Mouse (Mus musculus) left cerebral cortex, postnatal 36 days (tissue): ENCODE results near the gene Astn1. TPM values are rescaled to one million over a fixed set of nuclear protein-coding genes. Genes with fewer than 3 reads are reported as not detected.

Source experiments
- DNase-seq, 2 experiments: peaks; one replicate each; pipeline ENCODE4 v3.0.0; 2021 to 2022; ENCODE audit warnings: low spot score in 2 of 2, mixed read lengths in 1 of 2
- intact Hi-C: fragments of 180-260 bp; cut with DNase I; formaldehyde crosslinking; loops from one replicate; pipeline ENCODE4 v1.15.1; 2025
- total RNA-seq, 2 experiments: library from RNA; stranded (reverse); gene quantifications; 2 replicates each; pipeline ENCODE4 v1.2.3; 2021

Astn1 gene
- total RNA-seq: 100 to 1,000 TPM; 181 to 192 TPM

DNA sequence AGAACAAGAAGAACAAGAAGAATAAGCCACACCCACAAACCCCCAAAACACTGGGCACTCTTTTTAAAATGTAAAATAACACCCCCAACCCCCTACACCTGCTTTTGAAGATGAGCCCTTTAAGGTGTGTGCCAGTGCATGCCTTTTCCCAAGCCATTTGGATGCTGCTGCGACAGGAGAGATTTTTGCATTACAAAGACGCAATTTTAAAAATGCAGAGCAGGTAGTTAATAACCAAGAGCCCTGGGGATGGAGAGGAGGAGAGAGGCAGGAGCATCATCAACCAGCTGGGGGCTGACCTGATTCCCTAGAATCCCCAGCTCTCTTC lies at the start of gene Astn1:
Gene Astn1 (plus strand): TSS at position 310 of the 328 bp plus-strand sequence.
- DNase-seq: no peak
- intact Hi-C loops: no loop called here

DNA sequence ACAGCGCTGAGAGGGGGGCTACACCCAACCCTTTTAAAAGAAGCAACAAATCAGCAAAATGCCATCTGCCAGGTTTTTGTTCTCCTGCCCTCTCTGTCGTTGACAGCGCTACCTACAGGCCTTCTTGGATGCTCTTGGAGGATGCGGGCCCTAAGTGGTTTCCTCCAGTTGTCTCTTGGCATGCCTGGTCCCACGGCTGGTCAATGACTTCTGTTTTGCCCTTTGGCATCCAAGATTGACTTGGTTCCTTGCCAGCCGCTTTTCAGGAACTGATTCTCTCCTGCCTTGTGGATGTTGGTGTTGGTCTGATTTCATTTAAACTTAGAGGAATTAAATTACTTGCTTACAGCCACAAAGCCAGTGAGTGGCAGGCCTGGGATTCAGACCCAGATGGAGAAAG lies 38.7 kb upstream of the Astn1 start:
- intact Hi-C loops: no loop called here
- DNase-seq: no peak

DNA sequence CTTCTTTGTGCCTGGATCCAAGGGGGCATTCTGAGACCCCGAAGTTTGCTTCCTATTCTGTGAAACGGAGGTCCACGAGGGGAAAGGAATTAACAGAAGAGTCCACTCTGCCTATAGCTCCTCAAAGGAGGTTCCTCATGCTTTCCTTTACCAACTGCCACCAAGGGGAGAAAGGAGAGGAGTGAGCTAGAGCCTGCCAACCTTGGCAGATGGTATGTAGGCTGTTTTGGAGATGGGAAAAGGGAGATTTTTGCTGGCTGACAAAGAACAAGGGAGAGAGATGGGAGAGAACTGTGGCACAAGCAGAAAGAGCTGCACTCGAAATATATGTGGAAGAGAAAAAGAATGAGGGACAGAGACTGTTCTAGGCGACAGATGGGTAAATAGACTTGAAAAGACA lies 33.9 kb upstream of the Astn1 start:
- intact Hi-C loops: no loop called here
- peak; percentile 71 to 74 for DNase-seq

DNA sequence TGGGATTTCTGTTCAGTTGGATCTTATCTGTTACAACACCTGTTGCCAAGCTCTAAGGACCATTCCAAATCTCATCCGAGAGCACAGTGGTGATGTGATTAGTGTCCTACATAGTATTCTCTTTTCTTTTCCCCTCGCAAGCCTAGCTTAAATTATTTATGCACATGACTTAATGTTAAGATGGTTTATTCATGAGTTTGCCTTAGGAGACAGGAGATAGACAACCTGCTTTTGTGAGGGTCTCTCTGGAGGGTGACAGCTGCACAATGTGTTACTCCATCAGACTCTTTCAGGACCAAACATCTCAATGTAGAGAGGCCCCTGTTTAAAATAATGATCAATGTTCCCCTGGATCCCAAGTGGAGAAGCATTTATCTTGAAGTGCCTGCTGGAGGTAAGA lies 33.2 kb upstream of the Astn1 start:
- intact Hi-C loops: no loop called here

DNA sequence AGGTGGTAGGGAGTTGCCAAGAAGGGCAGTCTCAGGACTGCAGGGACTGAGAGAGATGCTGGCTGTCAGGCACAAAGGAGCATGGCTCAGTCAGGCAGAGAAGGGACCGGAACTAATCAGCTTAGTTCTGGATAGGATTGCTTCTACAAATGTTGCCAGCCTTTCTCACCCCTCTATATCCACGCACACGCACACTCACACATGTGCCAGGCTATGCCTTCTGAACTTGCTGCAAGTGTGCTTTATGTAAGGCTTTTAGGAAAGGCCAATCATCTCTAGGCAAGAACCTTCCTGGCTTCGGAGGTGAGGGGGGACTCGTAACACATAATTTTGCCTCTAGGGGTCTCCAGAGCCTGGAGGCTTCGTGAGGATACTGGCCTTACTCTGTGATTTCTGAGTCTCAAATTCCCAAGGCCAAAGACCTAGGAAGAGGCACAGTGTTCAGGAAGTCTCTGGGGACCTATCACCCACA lies 18.8 kb upstream of the Astn1 start:
- DNase-seq: no peak
- intact Hi-C loops: no loop called here

More for the DNA sequence above, 33.2 kb upstream of the Astn1 start:
- DNase-seq: no peak

DNA sequence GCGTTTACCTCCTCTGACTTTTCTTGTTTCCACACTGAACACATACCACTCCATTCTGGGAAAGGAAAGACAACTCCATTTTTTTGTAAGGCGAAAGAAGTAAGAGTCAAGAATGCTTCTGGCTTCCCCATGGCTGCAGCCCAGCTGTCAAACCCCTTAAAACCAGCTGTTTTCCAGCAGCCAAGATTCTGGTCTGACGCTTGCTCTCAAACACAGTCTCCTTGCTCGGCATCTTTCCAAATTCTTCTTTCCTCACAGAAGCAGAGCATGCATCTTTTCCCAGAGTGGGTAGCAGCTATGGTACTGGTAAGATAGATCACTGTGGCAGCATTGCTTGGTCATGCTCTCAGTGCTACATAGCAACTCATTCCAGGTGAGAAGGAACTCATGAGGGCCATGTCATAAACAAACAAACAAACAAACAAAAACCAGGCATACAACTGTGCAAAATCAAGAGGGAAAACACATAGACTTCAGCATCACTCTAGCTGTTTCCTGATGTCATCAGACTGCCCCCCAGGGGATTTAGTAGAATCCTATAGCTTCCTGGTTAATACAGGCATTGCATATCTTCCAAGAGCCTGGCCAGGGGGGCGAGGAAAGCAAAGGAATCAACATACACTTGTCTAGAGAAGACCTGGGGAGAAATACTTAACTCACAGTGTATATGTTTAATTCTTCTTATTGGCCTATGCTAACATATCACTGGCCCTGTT lies 8.3 kb upstream of the Astn1 start:
- DNase-seq: no peak
- intact Hi-C loops: loop anchor here (2.0 to 10.0 kb wide), 3 partner anchors 159 to 799 kb away; no protein-coding TSS in a partner anchor

DNA sequence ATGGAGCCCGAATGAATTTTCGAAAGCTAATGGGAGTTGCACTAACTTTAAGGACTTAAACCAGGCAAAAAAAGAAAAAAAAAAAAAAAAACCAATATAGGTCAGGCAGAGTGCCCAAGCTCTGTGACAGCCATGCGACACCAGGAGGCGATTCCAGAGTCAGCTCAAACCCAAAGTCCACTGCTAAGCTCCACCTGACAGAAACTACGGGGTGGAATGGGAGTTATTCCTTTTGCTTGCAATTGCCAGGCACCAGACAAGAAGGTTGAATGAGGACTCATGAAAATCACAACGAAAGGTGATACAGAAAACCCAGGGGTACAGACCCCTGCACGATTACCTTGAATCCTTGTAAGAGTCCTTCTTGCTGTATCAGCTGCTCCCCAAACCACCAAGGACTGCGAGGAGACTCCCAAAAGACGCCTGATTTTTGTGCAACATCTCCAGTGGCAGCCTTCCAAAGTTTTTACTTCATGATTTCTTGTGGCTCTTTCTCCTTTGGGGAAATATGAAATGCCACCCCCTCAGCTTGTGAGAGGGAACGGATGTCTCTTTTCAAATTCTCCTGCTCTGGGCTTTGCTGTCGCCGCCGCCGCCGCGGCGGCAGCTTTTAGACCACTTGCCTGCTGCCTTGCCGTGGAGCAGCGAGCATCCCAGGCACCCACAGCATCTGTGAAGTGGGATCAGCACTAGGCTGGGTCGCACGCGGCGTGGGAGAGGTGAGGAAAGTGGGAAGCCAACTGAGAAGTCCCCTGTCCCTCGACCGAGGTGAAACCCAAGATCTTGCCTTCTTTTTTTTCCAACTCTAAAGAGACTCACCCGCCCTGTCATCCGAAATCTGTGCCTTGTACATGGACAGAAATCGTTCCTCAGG lies 6.7 kb upstream of the Astn1 start:
- DNase-seq: peak; percentile 71 to 77
- intact Hi-C loops: loop anchor here (2.0 to 10.0 kb wide), 3 partner anchors 157 to 801 kb away; no protein-coding TSS in a partner anchor

DNA sequence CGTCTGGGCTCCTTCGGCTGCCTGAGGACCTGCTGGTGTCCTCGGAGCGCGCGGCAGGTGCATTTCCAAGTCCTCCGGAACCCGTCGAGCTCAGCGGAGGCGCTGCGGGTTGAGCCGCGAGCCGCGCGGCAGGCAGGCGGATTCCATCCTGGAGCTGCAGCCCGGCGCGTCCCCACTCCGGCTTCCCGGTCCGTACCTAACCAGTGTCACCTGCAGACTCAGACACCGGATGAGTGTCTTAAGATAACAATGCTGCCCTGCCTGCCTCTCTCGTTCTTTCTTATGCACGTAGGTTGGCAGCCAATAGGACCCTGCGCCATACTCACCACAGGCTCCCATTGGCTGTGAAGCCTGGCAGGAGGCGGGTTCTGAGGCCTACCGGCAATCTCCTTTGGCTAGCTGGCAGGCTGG lies 6.0 kb upstream of the Astn1 start, which contains the start of gene Brinp2:
Gene Brinp2 (minus strand): TSS at position 276 of the 411 bp plus-strand sequence.
- intact Hi-C loops: loop anchor here (5.0 to 10.0 kb wide), 2 partner anchors 296 to 801 kb away; no protein-coding TSS in a partner anchor
- peak; percentile 93 to 94 for DNase-seq

DNA sequence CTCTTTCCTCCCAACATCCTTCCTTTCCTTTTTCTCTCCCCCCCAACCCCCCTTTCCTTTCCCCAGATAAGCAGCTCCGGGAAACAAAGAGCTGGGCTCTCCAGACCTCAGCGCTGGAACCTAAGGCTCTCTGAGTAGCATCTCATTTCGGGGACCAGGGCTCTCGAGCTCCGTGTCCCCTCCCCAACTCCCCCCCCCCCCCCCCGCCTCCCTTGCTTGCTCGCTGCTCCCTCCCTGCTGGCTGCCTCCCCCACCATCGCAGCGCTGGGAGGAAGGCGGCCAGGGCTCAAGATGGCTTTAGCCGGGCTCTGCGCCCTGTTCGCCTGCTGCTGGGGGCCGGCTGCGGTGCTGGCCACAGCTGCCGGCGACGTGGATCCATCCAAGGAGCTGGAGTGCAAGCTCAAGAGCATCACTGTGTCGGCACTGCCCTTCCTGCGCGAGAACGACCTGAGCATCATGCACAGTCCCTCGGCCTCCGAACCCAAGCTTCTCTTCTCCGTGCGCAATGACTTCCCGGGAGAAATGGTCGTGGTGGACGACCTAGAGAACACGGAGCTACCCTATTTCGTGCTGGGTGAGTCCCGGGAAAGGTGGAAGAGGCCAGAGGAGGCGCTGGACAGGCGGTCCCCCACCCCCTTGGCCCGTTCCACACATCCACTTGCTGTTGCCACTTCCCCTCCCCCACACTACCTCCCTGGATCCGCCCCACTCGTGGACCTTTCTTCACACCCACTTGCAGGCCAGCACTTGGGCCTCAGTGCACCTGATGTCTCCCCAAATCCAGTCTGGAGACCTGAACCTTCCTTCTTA lies 424 bp downstream of the Astn1 start:
- intact Hi-C loops: no loop called here
- DNase-seq: peak; percentile 50 to 62

DNA sequence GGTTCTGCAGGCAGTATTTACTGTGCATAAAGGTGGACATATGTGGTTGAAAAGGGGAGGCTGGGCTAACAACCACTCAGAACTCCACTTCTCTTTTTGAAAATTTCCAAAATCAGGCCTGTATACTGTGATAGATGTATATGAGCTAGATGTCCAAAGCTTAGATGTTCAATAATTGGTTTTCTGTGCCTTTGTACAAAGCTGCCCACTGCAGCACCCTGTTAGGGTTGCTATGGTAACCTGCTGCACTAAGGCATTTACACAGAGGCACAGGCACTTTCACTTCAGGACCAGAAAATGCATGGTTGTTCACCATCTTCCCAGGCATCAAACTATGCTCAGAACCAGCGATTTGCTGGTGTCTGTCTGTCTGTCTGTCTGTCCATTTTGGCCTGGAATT lies 2.4 kb downstream of the Astn1 start:
- DNase-seq: no peak
- intact Hi-C loops: no loop called here

DNA sequence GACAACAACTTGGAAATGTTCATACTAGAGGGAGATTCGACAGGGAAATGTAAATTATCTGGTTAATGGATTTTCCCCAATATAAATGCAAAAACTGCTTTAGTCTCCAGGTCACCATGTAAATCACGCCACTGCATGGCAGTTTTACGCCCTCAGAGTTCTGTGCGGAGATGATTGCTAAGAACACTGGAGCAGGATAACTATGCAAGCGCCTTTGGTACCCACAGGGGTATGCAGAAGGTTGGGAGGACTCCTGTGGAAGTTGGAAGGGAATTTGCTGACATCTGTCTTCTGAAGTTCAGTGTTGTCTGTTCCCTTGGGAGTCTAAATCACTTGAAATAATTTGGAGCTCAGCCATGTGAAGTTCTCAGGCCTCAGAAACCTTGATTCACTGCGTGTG lies 20.2 kb downstream of the Astn1 start:
- intact Hi-C loops: no loop called here
- no peak for DNase-seq

DNA sequence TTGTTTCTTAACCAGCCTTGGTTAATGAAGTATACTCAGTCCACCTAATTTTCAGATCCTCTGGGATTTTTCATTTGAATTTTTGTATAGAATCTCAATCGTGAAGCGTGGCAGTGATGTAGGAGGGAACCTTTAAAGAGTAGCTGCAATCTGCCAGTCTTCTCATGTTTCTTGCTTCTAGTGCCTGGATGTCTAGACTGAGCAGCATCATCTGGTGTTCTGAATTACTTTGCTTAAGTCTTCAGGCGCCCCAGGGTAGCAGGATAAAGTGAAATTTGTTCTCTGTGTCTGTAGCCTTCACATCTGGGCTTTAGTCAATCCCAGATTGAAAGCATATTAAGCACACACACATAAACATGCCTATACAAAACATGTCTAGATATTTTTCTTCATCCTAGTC lies 21.1 kb downstream of the Astn1 start:
- intact Hi-C loops: no loop called here
- DNase-seq: no peak

DNA sequence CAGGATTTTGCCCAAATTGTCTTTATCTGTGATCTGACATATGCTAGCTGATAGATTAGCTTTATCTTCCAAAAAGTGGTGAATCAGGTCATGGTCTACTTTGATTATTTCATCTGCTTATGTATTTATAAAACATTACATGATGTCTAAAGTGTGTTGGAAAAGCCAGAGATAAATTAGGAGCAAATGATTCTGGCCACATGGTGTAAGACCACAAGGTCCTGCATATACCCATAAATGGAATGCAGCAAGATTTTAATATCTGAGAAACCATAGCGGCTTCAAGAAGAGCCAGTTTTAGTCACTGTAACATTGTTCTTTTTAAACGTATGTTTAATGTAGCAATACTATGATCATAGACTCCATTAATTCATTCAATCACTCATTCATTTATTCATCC lies 23.2 kb downstream of the Astn1 start:
- DNase-seq: no peak
- intact Hi-C loops: no loop called here

DNA sequence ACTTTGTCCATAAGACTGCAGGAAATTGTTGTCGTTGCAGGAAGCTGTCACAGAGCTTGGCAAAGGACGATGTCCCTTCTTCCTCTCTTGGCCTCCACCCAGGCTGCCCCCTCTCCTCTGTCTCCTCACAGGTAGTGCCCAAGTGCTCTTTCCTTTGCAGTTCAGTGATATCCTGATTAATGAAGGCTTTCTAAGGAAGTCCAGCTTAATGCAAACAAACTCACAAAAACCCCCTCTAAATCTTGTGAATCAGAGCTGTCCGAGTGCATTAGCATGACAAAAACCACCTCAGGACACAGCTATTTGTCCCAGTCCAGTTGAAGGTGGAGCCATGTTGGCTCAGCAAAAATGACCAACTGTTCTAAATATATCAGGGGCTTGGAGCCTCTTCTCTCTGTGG lies 24.7 kb downstream of the Astn1 start:
- no peak for DNase-seq
- intact Hi-C loops: no loop called here

DNA sequence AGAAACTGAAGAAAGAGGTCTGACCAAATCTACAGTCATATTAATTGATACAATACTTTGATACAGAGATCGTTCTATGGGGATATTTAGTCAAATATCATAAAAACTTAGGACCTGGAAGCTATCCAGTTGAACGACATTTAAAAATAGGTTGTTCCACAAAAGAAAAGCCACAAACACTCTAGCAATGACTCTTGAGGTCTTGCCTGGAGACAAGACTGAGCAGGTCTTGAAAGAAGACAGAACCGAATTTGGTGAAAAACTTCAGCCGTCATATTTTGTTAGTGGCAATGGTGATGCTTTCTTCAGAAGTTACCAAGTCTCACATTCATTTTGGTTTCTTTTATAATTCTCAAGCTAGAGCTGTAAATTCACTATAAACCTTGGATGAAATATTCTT lies 26.9 kb downstream of the Astn1 start:
- no peak for DNase-seq
- intact Hi-C loops: no loop called here

DNA sequence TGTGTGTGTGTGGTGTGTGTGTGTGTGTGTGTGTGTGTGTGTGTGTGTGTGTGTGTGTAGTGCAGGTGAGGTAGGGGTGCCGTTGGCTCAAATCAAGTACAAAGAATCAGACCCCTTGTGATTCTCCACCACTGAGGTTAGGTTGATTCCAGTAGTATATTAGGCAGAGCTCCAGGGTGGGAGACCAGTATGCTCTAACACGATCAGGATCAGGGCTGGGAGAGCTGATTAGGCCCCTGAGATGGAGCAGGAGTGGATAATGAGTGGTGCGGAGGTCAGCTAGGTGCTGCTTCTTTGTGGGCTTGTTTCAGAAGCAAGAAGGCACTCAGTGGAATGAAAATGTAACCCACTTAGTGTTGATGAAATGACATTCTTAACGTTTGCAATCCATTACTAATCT lies 28.6 kb downstream of the Astn1 start:
- DNase-seq: no peak
- intact Hi-C loops: no loop called here

DNA sequence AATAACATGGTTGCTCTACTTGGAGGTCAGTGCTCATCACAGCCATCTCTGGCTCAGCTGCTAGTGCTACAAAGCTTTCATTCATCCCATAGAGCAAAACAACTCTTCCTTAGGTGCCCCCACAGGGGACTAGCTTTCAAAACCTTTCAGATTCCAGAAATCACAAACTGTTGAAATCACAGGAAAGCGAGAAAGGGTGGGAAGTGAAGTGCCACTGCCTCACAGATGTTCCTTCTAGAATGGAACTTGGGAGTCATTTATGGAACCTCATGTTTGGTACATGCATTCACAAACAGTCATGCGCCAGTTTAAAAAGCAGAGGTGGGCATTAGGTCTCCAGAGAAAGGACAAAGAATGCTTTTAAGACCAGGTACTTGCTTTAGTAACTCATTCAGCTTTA lies 35.0 kb downstream of the Astn1 start:
- intact Hi-C loops: no loop called here
- DNase-seq: no peak

DNA sequence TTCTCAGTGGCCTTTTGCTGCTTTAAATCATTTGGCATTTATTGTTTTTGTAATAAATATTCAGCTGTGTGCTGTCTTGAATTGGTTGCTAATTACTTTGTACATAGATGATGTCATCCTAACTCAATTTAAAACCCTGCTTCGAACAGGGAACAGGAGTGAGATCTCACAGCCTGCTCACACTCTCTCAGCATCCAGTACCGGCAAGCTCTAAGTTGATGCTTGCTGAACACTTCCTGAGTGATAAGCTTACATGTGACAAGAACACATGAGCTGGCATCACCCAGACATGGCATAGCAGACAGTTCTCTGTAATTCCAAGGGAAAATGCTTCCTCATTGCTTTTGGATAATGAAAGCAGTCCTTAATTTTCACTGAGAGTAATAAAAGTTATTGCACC lies 38.8 kb downstream of the Astn1 start:
- DNase-seq: no peak
- intact Hi-C loops: no loop called here

DNA sequence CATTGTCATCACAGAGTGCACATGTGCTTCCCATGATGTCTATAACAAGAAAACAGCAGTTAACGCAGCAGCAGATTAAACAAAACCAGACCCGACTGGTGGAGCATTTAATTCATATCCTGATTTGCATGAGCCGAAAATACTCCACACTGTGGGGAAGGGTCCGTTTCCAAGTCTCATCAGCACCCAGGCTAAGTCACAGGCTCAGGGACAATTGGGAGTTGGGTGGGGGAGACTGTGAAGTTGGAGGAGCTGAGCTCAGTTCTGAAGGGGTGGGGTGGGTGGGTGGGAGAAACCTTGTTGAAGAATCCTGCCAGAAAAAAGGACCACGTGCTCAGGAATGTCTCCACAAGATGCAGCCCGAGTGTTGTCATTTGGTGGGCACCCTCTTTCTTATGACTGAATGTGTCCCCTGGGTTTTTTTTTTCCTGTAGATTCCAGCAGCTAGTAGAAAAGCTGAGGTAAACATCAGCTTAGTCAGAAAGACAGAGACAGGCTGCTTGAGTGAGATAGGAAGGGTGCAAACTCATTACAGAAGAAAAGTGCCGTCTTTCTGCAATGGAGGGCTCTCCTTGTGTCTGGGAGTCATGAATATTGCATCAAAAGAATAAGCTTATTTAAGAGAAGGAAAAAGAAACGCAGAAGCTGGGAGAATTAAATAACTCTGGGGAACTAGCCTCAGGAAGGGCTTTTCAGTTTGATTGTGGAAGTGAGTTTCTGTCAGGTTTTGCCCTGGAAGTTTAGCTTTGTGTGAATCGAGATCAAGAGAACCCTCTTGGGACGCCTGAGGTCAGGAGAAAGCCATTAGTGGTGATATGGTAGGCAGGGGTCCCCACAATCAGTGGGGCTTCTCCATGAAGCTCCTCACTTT lies 44.1 kb downstream of the Astn1 start:
- peak in 1 of 2 experiments; percentile 31 for DNase-seq
- intact Hi-C loops: loop anchor here (5.0 kb wide), 1 partner anchor 106 kb away; no protein-coding TSS in a partner anchor
